Mouse (Mus musculus) olfactory bulb, adult 2 months (tissue): ENCODE measurements around the gene Ppt2.

ENCODE experiments used
- CTCF ChIP-seq: fragments of 200-500 bp; IDR thresholded peaks from 2 replicates; pipeline ENCODE4 v1.5.1; 2012; ENCODE audit warnings: low read depth, mild to moderate bottlenecking, low read length, moderate library complexity; ENCODE audit not compliant: insufficient read depth
- POLR2A ChIP-seq: fragments of 200-500 bp; IDR thresholded peaks from 2 replicates; pipeline ENCODE4 v1.6.1; 2012; ENCODE audit warnings: mild to moderate bottlenecking, low read depth, low read length, moderate library complexity; ENCODE audit not compliant: insufficient read depth

DNA sequence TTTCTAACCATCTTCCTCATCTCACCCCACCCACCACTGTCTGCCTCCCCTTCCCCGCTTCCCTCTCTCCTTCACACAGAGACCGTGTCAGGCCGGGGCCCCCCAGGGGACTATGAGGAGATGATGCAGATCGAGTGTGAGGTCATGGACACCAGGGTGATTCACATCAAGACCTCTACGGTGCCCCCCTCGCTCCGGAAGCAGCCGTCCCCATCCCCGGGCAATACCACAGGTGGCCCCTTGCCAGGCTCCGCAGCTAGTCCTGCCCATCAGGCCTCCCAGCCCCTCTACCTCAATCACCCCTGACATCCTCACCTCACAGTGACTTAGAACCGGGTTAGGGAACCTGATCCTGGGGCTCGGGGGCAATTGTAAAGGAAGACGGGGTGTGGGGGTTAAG lies 26.1 kb upstream of the Ppt2 start:
- no peak for TF ChIP-seq POLR2A
- TF ChIP-seq CTCF = no peak
